Mouse (Mus musculus): ENCODE measurements around the gene Itgb5.

The Itgb5 gene

DNA sequence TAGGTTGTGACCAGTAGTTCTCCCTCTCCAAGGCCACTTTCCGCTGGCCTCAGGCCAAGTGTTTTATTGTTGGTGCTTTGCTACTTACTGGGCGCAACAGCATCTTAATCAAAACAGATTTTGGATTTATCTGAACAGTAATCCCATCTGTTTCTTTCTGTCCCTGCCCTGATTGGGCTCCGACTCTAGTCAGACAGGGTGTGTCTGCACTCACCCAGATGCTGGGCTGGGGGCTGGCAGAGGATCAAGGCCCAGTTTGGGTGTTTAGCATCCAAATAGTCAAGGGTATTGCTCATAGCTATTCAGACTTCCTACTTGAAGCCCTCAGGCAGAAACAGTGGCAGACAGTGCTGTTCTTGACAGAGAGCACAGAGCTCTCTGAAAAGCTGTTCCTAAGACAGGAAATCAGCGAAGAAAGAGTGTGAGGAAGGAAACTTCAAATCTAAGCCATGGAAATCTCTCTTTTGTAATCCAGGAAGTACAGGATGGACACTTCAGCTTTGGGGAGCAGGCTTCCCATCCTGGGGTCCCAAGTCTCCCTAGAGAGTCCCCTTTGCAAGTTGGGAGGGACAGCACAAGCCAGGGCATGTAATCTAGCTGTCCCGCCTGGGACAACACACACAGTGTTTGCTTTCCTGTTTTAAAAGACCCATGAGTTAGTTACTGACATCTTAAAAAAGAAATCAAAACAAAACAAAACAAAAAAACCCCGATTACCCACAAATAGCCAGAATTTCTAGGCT lies 48.7 kb downstream of the Itgb5 start:
- no peak for DNase-seq (ENCODE audit: low spot score in 2 of 2)

DNA sequence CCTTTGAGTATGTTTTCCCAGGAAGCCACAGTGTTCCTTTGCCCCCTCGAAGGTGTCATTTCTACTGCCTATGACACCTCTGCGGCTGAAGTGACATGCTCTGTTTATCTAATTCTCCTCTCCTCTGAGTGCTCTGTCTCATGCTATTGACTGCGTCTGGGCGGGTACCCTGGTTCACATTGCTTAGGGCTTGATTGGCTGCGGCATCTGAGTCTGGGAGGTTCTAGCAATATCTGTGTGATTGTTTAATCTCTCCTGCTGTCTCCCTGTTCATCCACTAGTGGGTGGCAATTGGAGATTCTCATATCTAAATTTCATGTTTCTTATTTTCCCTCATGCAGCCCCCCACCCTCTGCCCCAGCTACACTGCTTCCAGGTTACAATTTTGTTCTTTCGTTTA lies 49.6 kb downstream of the Itgb5 start:
- DNase-seq (ENCODE audit: low spot score in 2 of 2) = no peak

DNA sequence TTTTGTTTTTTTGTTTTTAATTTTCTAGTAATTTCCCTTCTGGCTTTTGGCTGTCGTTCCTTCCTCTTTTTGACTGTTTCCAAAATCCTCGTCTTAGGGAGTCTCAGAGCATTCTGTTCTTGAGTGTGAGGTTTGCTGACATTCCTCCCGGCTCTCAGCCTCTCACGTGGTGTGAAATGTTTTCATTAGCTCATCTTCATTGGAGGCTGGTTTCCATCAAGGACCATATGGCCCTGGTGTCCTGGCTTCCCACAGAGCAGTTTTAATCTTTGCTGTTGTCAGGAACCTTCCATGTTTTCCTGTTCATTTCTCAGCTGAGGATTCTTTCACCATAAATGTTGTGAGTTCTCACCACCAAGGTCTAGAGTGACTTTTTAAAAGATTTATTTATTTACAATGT lies 50.1 kb downstream of the Itgb5 start:
- DNase-seq (ENCODE audit: low spot score in 2 of 2) = no peak

DNA sequence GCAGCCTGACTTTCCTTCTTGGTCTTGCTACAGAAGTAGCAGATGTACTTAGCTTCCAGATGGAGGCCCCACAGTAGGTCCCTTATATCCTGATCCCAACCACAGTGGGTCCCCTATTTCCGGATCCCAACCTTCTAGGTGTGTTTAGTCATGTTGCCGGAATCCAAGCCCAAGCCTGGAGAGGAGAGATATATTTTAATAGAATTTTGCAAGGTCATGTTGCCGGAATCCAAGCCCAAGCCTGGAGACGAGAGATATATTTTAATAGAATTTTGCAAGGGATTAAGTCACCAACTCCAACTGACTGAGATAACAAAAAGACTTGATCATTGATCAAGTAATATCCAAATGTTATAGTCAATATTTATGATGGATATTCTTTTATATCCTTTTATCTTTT lies 51.3 kb downstream of the Itgb5 start:
- no peak for DNase-seq (ENCODE audit: low spot score in 2 of 2)

DNA sequence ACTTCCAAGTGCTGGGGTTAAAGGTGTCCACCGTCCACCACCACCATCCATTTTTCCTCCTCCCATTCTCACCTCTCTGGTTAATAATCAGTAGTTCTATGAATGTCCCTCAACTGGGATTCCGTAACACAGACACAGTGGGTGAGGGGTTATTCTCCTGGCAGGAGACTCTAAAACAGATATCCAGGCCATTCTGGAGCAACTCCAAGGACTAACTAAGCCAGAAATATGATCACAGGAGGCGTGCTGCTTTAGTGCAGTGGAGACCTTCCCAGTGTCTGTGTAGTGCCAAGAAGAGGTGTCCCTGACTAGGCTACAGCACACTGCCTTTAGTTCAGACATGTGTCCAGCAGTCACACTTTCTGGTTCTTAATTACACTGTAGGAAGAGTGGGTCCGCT lies 53.1 kb downstream of the Itgb5 start:
- DNase-seq (ENCODE audit: low spot score in 2 of 2) = no peak

DNA sequence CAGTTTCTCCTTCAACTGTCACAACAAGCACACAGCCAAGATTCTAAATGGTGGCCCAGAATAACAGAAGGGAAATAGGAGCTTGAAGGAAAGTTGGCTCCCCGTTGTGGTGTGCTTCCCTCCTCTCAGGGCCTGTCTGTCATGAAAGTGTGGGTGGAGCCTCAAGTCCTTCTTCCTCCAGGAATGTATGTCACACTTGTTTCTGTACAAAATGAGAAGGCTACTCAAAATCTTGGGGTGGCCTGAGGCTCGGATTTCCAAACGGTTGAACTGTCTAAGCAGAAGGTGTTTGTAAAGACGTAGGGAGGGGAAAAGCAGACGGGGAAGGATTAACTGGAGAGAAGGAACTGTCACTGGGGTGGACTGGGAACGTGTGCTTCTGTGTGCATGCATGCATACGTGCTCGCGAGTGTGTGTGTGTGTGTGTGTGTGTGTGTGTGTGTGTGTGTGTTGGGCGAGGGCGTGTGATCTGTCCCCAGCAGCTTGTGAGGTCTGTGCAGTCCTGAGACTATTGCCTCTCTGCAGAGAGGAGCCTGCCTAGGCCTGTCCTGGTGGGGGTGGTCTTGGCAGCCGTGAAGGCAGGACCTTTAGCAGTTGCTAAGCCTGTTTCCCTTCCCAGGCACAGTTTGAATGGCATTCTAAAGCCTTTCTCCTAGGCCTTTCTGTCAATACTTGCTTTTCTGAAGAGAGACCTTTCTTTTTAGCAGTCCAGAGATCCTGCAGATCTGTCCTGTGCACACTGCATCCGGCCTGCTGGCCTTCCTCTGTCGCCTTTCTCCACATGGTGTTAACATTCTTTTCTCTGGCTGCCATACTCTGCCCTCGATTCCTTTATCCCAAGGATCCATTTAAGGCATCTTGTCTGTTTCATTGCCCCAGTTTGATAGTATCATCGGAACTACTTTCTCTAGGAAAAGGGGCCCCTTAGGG lies 53.8 kb downstream of the Itgb5 start:
- no peak for DNase-seq (ENCODE audit: low spot score in 2 of 2)

DNA sequence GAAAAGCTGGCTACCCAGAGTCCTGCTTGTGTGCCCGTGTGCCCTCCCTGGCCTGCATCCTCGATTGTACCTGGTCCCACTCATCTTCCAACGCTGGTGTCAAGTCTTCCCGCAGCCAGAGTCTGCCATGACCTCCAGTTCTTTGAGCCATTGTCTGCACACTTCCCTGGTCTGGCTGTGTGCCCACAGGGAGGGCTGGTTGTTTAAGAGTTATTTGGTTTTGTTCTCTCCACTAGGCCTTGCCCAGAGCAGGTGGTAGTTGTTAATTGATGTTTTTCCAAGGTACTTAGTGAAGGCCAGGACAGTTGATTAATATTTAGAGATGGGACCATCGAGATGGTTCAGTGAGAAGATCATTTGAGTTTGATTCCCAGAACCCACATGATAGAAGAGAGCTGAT lies 54.7 kb downstream of the Itgb5 start:
- DNase-seq (ENCODE audit: low spot score in 2 of 2) = no peak

DNA sequence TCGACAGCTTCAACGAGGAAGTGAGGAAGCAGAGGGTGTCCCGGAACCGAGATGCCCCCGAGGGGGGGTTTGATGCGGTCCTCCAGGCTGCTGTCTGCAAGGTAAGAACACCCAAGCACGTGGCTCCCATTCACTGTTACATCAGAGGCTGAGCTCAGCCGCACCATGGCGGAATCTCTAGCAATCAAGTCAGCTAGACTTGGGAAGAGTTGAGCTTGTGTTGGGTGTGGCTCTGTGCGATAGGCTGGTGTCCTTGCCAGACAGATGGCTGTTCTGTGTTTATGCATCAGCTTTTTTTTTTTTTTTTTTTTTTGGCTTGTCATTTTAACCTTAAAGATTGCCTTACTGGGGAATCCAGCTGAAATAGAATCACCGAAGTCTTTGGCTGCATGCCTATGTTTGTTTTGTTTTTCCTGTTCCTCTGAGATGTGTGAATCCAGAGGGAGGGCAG lies 55.6 kb downstream of the Itgb5 start:
- no peak for DNase-seq (ENCODE audit: low spot score in 2 of 2)

DNA sequence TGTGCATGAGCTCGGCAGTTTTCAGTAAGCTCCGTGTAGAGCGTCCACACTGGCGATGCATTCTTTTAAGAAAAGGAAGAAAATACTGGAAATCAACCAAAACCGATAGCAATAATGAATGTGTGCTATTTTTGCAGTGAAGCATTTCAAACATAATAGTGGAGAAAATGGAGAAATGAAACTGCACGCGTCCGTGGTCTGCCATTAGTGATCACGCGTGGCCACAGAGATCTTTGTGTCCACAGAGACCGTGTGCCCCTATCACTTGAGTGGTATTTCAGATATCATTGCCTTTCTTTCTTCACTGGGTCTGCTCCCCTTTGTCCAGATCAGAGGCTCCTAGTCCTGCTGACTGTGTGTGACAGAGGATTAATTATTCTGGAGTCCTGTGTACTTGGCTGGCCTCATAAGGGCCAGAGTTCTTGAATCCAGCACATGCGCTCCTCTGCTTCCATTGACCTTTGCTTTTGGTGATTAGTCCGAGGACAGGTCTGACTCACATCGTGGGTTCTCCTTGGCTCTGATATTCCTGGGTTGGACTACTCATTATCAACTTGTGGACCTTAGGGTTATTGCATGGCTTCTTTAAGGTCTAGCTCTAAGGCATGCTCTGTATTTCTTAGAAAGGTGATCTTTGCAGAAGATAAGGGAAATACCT lies 56.3 kb downstream of the Itgb5 start:
- DNase-seq (ENCODE audit: low spot score in 2 of 2) = no peak

DNA sequence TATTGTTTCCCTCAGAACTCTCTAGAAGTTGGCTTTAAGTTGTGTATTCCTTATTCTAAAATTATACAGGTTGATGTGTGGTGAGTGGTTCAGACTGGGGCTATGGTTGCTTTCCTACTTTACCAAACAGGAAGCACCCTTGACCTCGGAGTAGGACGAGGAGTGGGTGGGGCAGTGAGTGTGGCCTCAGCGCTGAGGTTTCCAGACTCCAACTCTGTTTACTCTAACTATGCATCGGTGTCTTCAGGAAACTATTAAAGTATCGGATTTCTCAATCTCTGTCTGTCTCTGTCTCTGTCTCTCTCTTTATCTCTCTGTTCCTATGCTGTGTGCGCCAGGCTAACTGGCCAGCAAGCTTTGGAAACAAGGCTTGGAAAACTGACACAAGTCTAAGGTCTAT lies 57.2 kb downstream of the Itgb5 start:
- no peak for DNase-seq (ENCODE audit: low spot score in 2 of 2)

DNA sequence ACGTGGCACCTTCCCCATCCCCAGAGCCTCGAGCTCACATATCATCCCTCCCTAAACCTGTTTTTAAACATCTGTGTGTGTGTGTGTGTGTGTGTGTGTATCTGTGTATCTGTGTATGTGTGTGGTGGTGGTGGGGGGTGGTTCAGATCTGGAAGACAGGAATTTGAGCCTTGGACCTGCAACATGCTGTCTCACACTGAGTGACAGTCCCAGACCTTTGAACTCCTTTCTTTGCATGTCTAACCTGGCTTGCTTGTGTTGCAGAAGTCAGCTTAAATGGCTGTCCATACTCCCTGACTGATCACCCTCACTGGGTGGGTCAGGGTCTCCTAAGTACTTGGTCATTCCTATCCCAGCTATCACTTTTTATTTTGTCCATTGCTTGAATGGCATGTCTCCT lies 58.5 kb downstream of the Itgb5 start:
- no peak for DNase-seq (ENCODE audit: low spot score in 2 of 2)

DNA sequence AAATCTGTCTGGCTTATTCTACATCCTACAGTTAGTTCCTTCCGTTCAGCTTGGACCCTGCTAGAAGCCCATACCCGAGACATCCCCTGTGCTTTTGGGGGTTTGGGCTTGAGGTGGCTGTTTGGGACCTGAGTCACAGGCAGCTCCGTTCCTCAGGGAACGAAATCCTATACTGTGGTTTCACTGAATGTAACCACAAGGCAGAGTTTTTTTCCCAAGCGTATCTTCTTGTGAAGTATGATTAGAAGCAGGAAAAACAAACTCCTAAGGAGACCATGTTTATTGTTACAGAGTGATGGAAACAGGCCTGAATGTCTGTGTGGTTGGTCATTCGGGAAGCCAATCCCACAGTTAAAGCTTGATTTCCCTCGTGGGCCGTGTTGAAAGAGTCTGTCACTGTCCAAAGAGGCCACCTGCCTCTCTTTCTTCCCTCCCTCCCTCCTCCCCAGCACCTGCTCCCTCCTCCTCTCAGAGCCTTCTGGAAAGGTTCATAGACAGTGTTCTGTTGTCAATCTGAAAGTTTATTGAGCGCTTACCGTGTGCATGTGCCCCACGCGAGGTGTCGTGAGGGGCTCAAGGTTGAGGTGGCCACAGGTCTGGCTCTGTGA lies 59.6 kb downstream of the Itgb5 start:
- no peak for DNase-seq (ENCODE audit: low spot score in 2 of 2)

DNA sequence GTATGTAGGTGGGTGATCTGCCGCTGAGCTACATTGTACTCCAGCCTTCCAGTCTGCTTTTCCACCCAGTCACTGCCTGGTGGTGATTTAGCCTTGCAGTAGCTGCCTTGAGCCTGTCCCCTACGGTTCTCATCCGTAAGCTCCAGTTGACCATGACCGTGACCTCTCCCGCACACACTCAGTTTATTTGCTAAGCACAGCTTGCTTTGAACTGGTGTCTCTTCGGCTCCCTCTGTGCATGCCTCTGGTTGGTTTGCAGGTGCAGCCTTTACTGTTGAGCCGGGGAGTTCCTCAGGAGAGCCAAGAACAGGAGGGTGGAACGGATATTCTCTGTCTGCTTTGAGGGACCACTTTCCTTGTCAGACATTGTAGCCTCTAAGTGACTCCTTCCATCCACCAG lies 61.6 kb downstream of the Itgb5 start:
- no peak for DNase-seq (ENCODE audit: low spot score in 2 of 2)

DNA sequence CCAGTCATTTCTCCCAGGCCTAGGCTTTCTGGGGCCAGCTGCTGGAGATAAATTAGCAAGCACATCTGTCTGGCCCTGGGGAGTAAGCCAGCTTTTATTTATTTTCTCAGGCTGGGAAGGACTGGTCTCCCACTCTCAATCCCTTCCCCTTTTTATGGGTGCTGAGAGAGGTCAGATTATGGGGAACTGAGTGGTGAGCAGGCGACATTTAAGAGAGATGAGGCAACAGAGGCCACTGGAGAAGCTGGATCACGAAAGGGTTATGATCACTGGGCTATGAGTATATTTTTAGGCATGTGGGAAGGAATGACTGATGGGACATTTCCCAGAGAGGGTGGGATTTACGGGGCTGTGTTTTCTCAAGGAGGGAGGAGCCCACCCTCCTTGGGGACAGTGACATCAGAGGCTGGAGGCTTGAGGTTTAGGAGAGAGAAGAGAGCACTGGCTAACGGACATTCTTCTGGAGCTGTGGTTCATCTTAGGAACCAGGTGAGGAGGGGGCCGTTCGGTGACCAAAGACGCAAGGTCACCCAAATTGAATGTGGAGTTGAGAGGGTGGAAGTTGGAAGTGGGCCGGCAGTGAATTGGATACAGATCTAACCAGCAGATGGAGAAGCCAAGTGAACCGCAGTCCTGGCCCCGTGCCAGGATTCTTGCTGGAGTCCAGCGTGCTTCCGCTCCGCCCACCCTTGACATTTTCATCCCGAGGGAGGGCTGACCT lies 62.3 kb downstream of the Itgb5 start:
- peak in 1 of 2 experiments; percentile 68 for DNase-seq (ENCODE audit: low spot score in 2 of 2)

DNA sequence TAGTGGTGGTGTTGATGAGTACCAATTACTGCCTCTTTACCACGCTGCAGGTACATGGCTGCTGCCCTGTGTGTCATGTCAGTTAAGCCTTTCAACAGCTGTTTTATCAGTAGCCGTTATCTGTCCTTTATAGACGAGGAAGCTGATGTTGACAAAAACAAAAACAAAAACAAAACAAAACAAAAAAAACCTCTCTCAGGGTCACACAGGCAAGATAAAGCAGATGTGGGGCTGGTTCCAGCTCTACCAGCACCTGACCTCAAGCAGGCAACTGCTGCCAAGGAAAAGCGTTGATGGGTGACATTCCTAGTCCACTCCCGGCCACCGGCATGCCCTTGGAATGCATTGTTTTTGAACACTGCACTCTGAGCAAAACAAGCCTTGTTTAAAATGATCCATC lies 63.1 kb downstream of the Itgb5 start:
- DNase-seq (ENCODE audit: low spot score in 2 of 2) = no peak

DNA sequence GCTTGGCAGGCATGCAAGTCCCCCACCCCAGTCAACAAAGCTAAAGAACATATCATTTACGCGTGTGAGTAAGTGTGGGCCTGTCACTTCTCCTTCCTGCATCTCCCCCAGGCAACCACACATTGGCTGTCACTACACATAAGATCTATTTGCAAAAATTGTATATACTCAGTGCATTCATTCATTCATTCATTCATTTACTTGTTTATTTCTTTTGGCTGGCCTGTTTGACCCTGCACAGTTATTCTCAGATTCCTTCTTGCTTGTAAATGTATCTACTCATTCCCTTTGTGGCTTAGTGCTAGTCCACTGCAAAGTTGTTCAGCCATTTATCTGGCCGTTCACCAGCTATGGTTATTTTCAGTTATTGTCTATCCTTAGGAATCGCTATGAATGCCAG lies 64.3 kb downstream of the Itgb5 start:
- no peak for DNase-seq (ENCODE audit: low spot score in 2 of 2)

DNA sequence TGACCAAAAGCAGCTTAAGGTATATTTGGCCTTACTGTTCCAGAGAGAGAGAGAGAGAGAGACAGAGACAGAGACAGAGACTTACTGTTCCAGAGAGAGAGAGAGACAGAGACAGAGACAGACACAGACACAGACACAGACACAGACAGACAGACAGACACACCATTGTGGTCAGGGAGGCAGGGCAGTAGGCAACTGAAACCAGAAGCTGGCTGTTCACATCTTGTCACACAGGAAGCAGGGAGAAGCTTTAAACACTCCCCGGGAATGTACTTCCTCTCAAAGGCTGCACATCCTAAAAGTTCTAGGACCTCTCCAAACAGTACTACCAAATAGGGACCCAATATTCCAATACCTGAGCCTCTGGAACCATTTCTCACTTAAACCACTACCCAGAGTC lies 65.0 kb downstream of the Itgb5 start:
- DNase-seq (ENCODE audit: low spot score in 2 of 2) = no peak

DNA sequence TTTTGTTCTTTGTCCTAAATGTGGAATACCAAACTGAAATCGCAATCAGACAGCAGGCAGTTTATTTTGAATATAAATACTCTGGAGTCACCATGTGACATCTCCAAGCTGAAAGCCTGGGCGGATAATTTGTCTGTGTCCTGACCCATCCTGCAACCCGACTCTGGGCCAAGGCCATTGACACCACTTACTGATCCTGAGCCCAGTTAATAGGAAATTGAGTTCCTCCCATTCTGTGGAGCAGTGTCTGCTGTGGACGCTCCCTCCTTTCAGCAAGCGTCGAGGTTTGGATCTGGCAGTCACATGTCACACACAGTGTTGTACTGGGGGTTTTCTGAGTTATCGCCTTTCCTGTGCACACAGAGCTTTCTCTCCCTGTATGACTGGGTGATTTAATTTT lies 66.2 kb downstream of the Itgb5 start:
- no peak for DNase-seq (ENCODE audit: low spot score in 2 of 2)

DNA sequence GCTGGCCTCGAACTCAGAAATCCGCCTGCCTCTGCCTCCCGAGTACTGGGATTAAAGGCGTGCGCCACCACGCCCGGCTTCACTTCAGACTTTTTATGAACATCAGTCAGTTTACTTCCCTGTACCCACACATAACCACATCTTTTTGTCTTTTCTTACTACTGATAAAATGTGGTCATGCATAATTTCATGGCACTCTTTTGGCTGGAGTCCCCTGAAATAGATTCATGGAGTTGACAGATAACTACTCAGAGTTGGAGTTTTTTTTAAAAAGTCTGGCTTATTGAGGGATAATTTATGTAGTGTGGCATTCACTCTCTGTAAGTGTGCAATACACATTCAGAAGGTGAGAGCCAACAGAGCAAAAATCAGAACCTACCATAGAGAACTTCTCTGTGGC lies 67.3 kb downstream of the Itgb5 start:
- no peak for DNase-seq (ENCODE audit: low spot score in 2 of 2)

DNA sequence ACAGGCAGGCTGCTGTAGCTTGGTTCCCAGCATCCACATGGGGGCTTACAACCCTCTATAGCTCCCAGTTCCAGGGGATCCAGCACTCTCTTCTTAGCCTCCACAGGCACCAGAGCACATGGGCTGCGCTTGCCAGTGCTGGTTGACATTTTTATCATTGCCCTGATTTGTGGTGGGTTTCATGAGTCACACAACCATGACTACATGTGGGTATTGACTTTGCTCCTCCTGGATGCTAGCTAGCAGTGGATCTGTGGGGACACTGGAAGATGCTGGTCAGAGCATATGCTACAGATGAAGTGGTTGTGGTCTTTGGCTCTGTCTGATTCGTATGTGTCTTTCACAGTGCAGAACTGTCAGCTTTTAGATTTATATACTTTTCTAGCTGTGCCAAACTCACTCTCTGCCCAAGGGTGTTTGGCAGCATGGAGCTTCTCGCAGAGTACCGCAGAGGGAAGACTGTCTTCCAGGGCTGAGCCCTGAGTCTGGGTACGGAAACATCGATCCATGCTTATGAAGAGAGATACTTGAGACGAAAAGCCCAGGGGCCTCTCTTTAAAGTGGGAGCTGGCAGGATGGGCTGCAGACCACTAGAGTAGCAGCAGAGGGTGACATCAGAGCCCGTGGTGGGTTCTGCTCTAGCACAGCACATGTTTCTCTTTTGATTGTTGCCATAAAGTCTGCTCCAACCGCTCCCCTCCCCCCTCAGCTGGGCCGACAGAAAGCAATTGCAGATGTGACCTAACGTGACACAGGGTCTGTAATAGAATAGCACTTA lies 74.4 kb downstream of the Itgb5 start:
- no peak for DNase-seq (ENCODE audit: low spot score in 2 of 2)

DNA sequence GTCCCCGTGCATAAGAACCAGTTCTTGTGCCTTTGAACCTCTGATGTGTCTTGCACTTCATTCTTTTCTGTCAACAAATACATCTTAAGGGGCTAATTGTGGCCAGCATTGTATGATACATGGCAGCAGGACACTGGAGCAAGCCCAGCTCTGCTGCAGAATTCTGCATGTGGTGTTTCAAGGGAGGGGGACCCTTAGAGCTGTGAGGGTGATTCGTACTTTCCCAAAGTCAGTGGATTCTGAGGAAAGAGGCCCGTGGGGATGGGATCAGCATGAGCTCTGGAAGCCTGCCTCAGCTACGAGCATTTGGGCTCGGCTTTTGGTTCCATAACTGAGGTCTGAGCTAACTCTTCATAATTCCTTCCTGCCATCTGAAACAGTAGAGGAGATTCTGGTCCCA lies 75.1 kb downstream of the Itgb5 start:
- no peak for DNase-seq (ENCODE audit: low spot score in 2 of 2)
